Mouse (Mus musculus) mouse trophoblast stem cell (cell line): ENCODE measurements around the gene Adra2a.

ENCODE experiments used
- in situ Hi-C, 2 experiments: fragments of 300-500 bp; cut with MseI, MboI; formaldehyde crosslinking; loops; 2 replicates in 1 of 2; 3 replicates in 1 of 2; pipeline ENCODE4 v1.15.1; 2025

Adra2a gene

GRCm38 (mm10) chr19:54043851-54044250, at the start of gene Adra2a:
Adra2a (plus strand) TSS chr19:54044151.
- in situ Hi-C loops: loop anchor here (10.0 to 25.0 kb wide), 3 partner anchors 211 to 1168 kb away; no protein-coding TSS in a partner anchor

GRCm38 (mm10) chr19:53994276-53994675, 49.7 kb upstream of the Adra2a start:
- in situ Hi-C loops: no loop called here

- in situ Hi-C loops: no loop called here
Measured at GRCm38 (mm10) chr19:54010973-54011372, 33.0 kb upstream of the Adra2a start.

- in situ Hi-C loops: no loop called here
Measured at GRCm38 (mm10) chr19:54014999-54015398, 29.0 kb upstream of the Adra2a start.

GRCm38 (mm10) chr19:54015503-54015902, 28.4 kb upstream of the Adra2a start:
- in situ Hi-C loops: no loop called here

GRCm38 (mm10) chr19:54035100-54035499, 8.9 kb upstream of the Adra2a start:
- in situ Hi-C loops: loop anchor here in 1 of 2 experiments (25.0 kb wide), 1 partner anchor 1177 kb away; no protein-coding TSS in a partner anchor

GRCm38 (mm10) chr19:54039441-54039840, 4.5 kb upstream of the Adra2a start:
- in situ Hi-C loops: loop anchor here in 1 of 2 experiments (25.0 kb wide), 1 partner anchor 1173 kb away; no protein-coding TSS in a partner anchor

GRCm38 (mm10) chr19:54040356-54041028, 3.5 kb upstream of the Adra2a start:
- in situ Hi-C loops: loop anchor here (10.0 to 25.0 kb wide), 3 partner anchors 214 to 1172 kb away; no protein-coding TSS in a partner anchor

GRCm38 (mm10) chr19:54041029-54041367, 3.0 kb upstream of the Adra2a start:
- in situ Hi-C loops: loop anchor here (10.0 to 25.0 kb wide), 3 partner anchors 214 to 1171 kb away; no protein-coding TSS in a partner anchor

GRCm38 (mm10) chr19:54044507-54045371, 788 bp downstream of the Adra2a start:
- in situ Hi-C loops: loop anchor here (10.0 to 25.0 kb wide), 3 partner anchors 210 to 1168 kb away; no protein-coding TSS in a partner anchor

GRCm38 (mm10) chr19:54045412-54045811, 1.5 kb downstream of the Adra2a start:
- in situ Hi-C loops: loop anchor here (10.0 to 25.0 kb wide), 3 partner anchors 209 to 1167 kb away; no protein-coding TSS in a partner anchor

- in situ Hi-C loops: loop anchor here (10.0 to 25.0 kb wide), 3 partner anchors 209 to 1166 kb away; no protein-coding TSS in a partner anchor
Measured at GRCm38 (mm10) chr19:54045931-54046683, 2.2 kb downstream of the Adra2a start.

- in situ Hi-C loops: loop anchor here (10.0 to 25.0 kb wide), 3 partner anchors 208 to 1166 kb away; no protein-coding TSS in a partner anchor
Measured at GRCm38 (mm10) chr19:54046684-54047070, 2.7 kb downstream of the Adra2a start.

GRCm38 (mm10) chr19:54047386-54048050, 3.6 kb downstream of the Adra2a start:
- in situ Hi-C loops: loop anchor here (10.0 to 25.0 kb wide), 3 partner anchors 207 to 1165 kb away; no protein-coding TSS in a partner anchor

GRCm38 (mm10) chr19:54048161-54048885, 4.4 kb downstream of the Adra2a start:
- in situ Hi-C loops: loop anchor here (10.0 to 25.0 kb wide), 3 partner anchors 206 to 1164 kb away; no protein-coding TSS in a partner anchor

GRCm38 (mm10) chr19:54051651-54052050, 7.7 kb downstream of the Adra2a start:
- in situ Hi-C loops: loop anchor here in 1 of 2 experiments (10.0 kb wide), 1 partner anchor 203 kb away; no protein-coding TSS in a partner anchor

- in situ Hi-C loops: loop anchor here in 1 of 2 experiments (10.0 kb wide), 1 partner anchor 199 kb away; no protein-coding TSS in a partner anchor
Measured at GRCm38 (mm10) chr19:54055845-54056244, 11.9 kb downstream of the Adra2a start.

GRCm38 (mm10) chr19:54068447-54068846, 24.5 kb downstream of the Adra2a start:
- in situ Hi-C loops: no loop called here

GRCm38 (mm10) chr19:54070521-54070920, 26.6 kb downstream of the Adra2a start:
- in situ Hi-C loops: no loop called here
